Mouse (Mus musculus): ENCODE measurements around the gene Ubr4.
A peak's percentile ranks its signal among the peaks of the same experiment; 100 is the strongest.

Ubr4 gene

GRCm38 (mm10) chr4:139432966-139433765, 80.8 kb downstream of the Ubr4 start:
- no peak for DNase-seq (ENCODE audit: low spot score)

DNA sequence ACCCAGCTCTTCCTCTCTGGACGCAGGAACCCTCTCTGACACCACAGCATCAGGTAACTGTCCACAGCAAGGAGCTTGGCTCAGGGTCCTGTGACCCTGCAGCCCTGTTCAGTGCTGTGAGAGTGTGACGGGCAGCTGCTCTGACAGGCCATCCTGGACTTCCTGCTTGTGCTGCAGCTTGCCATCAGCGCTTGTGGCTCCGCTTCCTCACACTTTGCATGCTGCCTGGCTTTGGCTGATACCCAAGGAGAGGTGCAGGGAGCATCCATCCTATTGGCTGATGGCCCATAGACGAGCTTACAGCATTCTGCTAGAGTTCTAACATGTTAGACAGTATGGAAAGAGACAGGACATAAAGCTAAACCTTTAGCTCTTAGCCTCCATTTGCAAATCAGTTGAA, 88.8 kb downstream of the Ubr4 start:
- no peak for DNase-seq (ENCODE audit: low spot score)

- DNase-seq (ENCODE audit: low spot score) = no peak
Observed at GRCm38 (mm10) chr4:139441806-139442205, 89.4 kb downstream of the Ubr4 start.

- DNase-seq (ENCODE audit: low spot score) = no peak
Observed at GRCm38 (mm10) chr4:139442391-139443355, 90.3 kb downstream of the Ubr4 start.

GRCm38 (mm10) chr4:139444315-139444714, 91.9 kb downstream of the Ubr4 start:
- no peak for DNase-seq (ENCODE audit: low spot score)

GRCm38 (mm10) chr4:139446176-139446575, 93.8 kb downstream of the Ubr4 start:
- DNase-seq (ENCODE audit: low spot score) = no peak

DNA sequence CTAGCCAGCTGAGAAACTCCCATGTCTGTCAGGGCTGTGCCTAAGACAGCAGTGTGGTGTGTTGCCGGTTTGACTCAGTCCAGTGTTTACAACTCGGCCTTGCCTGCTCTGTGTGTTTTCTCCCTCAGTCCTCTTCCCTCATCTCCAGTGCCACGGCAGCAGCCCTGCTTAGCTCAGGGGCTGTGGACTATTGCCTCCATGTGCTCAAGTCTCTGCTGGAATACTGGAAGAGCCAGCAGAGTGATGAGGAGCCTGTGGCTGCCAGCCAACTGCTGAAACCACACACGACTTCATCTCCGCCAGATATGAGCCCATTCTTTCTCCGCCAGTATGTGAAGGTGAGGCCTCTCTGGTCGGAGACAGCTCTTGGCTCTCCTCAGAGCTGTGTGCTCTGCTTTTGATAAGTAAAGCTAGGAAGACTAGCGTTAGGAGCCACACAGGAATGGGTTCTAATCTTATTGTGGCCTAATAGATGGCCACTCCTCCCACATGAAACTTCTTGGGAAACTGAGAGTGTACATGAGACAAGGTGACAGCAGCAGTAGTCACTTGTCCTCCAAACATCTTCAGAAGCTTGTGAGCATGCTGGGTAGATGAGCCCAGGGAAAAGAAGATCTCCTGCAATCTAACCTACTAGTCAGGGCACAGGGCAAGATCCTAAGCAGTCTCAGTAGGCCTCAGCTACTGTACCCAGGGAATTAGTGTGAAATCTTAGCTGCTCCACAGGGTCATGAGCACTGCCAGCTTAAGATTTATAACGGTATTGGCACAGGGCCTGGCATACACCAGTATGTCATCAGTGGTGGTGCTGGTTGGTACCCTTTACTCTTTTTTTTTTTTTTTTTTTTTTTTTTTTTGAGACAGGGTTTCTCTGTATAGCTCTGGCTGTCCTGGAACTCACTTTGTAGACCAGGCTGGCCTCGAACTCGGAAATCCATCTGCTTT, 94.6 kb downstream of the Ubr4 start:
- DNase-seq (ENCODE audit: low spot score) = no peak

DNA sequence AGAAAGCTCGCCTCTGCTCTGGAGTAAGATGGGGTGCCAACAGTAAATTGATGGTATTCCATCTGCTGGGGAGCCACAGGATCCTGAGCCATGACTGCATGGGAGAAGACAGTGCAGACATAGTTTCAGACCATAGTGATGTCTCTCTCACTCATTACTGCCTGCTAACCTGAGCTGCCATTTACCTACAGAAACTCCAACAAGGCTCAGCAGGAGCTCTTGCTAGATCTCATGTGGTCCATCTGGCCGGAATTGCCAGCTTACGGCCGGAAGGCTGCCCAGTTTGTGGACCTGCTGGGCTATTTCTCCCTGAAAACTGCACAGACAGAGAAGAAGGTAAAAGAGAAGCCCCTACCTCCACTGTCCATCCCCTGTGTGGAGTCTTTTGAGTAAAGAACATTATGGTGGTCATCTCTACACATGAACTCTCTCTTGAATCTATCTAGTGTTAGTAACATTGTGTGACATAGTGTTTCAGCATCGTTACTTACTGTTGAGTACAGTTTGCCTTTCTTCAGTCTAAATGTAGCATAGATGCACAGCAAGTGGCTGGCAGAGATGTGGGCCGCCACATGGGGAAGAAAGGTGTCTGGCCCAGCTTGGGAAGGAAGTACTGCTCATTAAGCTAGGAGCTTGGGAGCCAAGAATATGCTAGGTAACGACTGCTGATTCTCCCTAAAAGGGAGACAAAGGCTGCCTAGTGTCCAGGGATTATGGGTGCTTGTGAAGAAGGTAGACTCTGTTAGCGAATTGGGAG, 100.7 kb downstream of the Ubr4 start:
- no peak for DNase-seq (ENCODE audit: low spot score)

DNA sequence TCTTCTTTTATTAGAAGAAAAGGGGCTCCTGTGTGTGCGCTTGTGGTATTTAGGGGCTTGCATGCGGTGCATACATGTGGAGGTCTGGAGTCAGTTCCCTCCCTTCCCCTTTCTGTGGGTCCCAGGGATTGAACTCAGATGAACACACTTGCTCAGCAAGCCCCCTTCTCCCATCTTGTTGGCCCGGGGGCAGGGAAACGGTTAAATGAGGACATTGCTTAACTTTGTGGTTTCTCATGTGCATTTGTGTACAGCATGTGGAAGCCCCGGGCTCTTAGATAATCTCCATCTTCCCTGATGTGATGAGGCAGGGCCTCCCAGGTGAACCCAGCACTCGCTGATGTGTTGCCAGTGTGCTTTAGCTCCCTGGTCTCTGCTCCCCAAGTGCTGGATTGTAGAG, 101.9 kb downstream of the Ubr4 start:
- DNase-seq (ENCODE audit: low spot score) = no peak

- no peak for DNase-seq (ENCODE audit: low spot score)
Observed at GRCm38 (mm10) chr4:139459970-139460369, 107.6 kb downstream of the Ubr4 start.

DNA sequence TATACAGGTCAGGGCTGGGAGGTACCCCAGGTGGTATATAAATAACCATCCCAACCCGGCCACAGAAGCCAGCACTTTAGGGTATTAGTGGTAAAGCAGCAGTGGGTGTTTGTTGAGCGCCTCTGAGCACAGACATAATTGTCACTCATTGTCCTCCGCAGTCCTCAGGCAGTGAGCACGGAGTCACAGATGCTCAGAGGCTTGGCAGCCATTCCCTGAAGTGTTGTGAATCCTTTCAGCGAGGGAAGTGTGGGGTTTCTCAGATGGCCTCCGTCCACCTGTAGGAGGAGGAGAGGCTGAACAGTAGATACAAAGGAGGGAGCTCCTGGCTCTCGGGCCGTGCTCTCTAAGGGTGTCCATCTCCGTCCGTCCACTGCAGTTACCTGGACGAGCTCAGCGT, 111.8 kb downstream of the Ubr4 start:
- DNase-seq (ENCODE audit: low spot score) = no peak

- no peak for DNase-seq (ENCODE audit: low spot score)
Observed at GRCm38 (mm10) chr4:139466541-139466940, 114.1 kb downstream of the Ubr4 start.

- peak; percentile 40 for DNase-seq (ENCODE audit: low spot score)
Observed at GRCm38 (mm10) chr4:139470198-139470597, 117.8 kb downstream of the Ubr4 start.

- no peak for DNase-seq (ENCODE audit: low spot score)
Observed at GRCm38 (mm10) chr4:139476663-139477625, 124.5 kb downstream of the Ubr4 start.

- DNase-seq (ENCODE audit: low spot score) = no peak
Observed at GRCm38 (mm10) chr4:139477983-139478382, 125.6 kb downstream of the Ubr4 start.

GRCm38 (mm10) chr4:139479176-139479575, 126.8 kb downstream of the Ubr4 start:
- no peak for DNase-seq (ENCODE audit: low spot score)

GRCm38 (mm10) chr4:139481400-139481799, 129.0 kb downstream of the Ubr4 start:
- DNase-seq (ENCODE audit: low spot score) = no peak

GRCm38 (mm10) chr4:139483461-139484105, 131.2 kb downstream of the Ubr4 start:
- DNase-seq (ENCODE audit: low spot score) = no peak

DNA sequence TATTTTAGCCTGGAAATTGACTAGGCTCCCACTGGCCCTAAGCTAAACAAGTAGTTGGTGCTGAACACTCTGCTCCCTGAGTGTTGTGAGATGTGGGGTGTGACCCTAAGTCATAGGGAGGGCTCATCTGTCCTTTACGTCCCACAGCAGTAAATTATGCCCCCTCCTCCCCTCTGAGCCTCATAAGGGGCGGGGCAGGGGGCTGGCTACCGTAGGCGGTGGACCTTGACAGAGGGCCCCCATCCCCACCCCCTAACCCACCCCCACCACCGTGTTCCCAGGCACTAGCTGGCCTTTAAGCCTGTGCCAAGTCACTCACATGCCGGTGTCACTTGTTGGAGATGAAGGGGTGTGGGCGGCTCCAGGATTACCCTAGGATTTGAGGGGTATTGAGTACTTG, 132.1 kb downstream of the Ubr4 start:
- DNase-seq (ENCODE audit: low spot score) = no peak

Measured in urinary bladder, postnatal 10 days (tissue).